Mouse (Mus musculus): ENCODE results near the gene Eno1. TPM values are rescaled to one million over a fixed set of nuclear protein-coding genes. Genes with fewer than 3 reads are reported as not detected.
A peak's percentile ranks its signal among the peaks of the same experiment; 100 is the strongest.

Eno1 gene
- polyA plus RNA-seq, 1 experiment, result 96.4 TPM

DNA sequence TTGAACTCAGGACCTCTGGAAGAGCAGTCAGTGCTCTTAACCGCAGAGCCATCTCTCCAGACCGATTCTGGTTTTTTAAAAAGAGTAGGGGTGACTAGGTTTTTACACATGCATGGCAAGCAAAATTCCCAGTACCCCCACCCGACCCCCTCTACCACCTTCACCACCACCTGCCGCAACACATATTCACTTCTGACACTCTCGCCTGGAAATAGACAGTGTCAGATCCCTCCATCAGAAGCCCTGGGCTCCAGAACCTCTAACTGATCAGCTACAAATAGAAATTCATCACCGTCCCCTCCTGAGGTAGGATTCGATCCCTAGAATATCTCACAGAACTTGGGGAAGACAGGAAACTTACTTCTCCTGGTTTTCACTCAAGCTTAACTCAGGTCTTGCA, 23.1 kb downstream of the Eno1 start:
- TF ChIP-seq CTCF (IDR thresholded peaks at IDR 0.05; ENCODE audit: control insufficient read depth, insufficient read depth, low read length) (no peak), POLR2A (IDR thresholded peaks at IDR 0.05; ENCODE audit: borderline replicate concordance, control insufficient read depth, low read depth, low read length) (no peak)
- Histone ChIP-seq H3K4me3 (replicated peaks; ENCODE audit: control insufficient read depth, low read depth, low read length) (no peak overlapping the region), H3K27ac (ENCODE audit: control insufficient read depth, insufficient read depth, low read depth, low read length, poor library complexity) (no peak overlapping the region), H3K4me1 (ENCODE audit: control insufficient read depth, insufficient read depth, low read length) (no peaks in the 10 kb centered on the region)
- WGBS, result 86% methylated on average over 7 of the region's 7 CpGs

- Histone ChIP-seq H3K4me3 (replicated peaks; ENCODE audit: control insufficient read depth, low read depth, low read length) (no peak overlapping the region), H3K4me1 (ENCODE audit: control insufficient read depth, insufficient read depth, low read length) (no peaks in the 10 kb centered on the region), H3K27ac (ENCODE audit: control insufficient read depth, insufficient read depth, low read depth, low read length, poor library complexity) (no peak overlapping the region)
- TF ChIP-seq POLR2A (IDR thresholded peaks at IDR 0.05; ENCODE audit: borderline replicate concordance, control insufficient read depth, low read depth, low read length), result no peak
- TF ChIP-seq CTCF (IDR thresholded peaks at IDR 0.05; ENCODE audit: control insufficient read depth, insufficient read depth, low read length), result no peak
- 85% methylated on average over 7 of the region's 7 CpGs for WGBS
Observed at GRCm38 (mm10) chr4:150260111-150260510, 23.6 kb downstream of the Eno1 start.

DNA sequence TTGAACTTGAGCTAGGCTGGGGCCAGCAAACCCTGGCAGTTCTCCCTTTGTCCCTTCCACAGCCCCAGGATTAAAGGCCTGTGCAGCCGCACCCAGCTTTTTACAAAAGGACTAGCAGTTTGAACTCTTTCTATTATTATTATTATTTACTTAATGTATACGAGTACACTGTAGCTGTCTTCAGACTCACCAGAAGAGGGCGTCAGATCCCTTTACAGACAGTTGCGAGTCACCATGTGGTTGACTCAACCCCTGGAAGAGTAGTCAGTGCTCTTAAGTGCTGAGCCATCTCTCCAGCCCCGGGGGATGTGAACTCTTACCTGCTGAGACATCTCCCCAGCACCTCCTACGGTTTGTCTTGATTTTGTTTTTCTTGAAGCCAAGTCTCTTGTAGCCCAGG, 24.2 kb downstream of the Eno1 start:
- Histone ChIP-seq H3K4me1 (ENCODE audit: control insufficient read depth, insufficient read depth, low read length) (no peaks in the 10 kb centered on the region), H3K27ac (ENCODE audit: control insufficient read depth, insufficient read depth, low read depth, low read length, poor library complexity) (no peak overlapping the region), H3K4me3 (replicated peaks; ENCODE audit: control insufficient read depth, low read depth, low read length) (no peak overlapping the region)
- WGBS, result 28% methylated on average over 6 of the region's 6 CpGs
- TF ChIP-seq POLR2A (IDR thresholded peaks at IDR 0.05; ENCODE audit: borderline replicate concordance, control insufficient read depth, low read depth, low read length) (no peak), CTCF (IDR thresholded peaks at IDR 0.05; ENCODE audit: control insufficient read depth, insufficient read depth, low read length) (no peak)

DNA sequence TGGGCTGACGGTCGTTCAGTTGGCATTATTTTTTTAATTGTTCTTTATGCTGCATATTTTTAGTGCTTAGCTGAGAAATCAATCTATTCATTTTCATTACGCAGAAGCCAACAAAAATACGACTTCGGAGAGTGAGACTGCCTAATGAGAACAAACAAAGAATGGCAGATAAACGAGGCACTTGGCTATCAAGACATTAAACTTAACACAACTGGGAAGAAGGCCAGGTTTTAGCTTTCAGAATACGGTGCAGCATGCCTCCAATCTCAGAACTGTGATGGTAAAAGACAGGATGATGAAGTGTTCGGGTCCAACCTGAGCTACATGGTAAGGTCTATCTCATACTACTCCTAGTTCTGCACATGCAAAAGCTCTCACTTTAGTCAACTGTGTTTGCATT, 25.8 kb downstream of the Eno1 start:
- 77% methylated on average over 8 of the region's 8 CpGs for WGBS

DNA sequence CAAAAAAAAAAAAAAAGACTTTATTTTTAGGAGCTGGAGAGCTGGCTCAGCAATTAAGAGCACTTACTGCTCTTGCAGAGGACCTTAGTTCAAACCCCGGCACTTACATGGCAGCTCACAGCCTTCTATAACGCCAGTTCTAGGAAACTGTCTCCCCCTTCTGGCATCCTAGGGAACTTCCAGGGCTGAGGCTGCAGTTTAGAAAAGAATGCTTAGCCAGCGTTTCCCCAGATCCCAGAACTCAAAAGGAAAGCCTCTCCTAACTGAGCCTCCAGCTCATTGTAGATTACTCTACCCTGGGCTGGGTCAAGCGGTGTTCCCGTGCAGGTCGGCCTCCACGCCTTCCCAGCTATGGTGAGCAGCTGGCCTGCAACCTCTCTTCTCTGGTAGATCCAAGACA, 28.4 kb downstream of the Eno1 start:
- peak; percentile 30; the same call in 1 of the 2 replicates for TF ChIP-seq CTCF (IDR thresholded peaks at IDR 0.05; ENCODE audit: control insufficient read depth, insufficient read depth, low read length)
- no peak for TF ChIP-seq POLR2A (IDR thresholded peaks at IDR 0.05; ENCODE audit: borderline replicate concordance, control insufficient read depth, low read depth, low read length)
- WGBS, result 63% methylated on average over 7 of the region's 7 CpGs
- no peak overlapping the region for H3K4me3 ChIP-seq (replicated peaks; ENCODE audit: control insufficient read depth, low read depth, low read length)
- H3K27ac ChIP-seq (ENCODE audit: control insufficient read depth, insufficient read depth, low read depth, low read length, poor library complexity), result no peak overlapping the region
- peaks cover 1% of the 10 kb centered on the region for H3K4me1 ChIP-seq (ENCODE audit: control insufficient read depth, insufficient read depth, low read length)

More for the DNA sequence above, 25.8 kb downstream of the Eno1 start:
- no peak overlapping the region for H3K27ac ChIP-seq (ENCODE audit: control insufficient read depth, insufficient read depth, low read depth, low read length, poor library complexity)
- no peak overlapping the region for H3K4me3 ChIP-seq (replicated peaks; ENCODE audit: control insufficient read depth, low read depth, low read length)
- TF ChIP-seq CTCF (IDR thresholded peaks at IDR 0.05; ENCODE audit: control insufficient read depth, insufficient read depth, low read length) (no peak), POLR2A (IDR thresholded peaks at IDR 0.05; ENCODE audit: borderline replicate concordance, control insufficient read depth, low read depth, low read length) (no peak)
- no peaks in the 10 kb centered on the region; the same call in 1 of the 2 replicates for H3K4me1 ChIP-seq (ENCODE audit: control insufficient read depth, insufficient read depth, low read length)

DNA sequence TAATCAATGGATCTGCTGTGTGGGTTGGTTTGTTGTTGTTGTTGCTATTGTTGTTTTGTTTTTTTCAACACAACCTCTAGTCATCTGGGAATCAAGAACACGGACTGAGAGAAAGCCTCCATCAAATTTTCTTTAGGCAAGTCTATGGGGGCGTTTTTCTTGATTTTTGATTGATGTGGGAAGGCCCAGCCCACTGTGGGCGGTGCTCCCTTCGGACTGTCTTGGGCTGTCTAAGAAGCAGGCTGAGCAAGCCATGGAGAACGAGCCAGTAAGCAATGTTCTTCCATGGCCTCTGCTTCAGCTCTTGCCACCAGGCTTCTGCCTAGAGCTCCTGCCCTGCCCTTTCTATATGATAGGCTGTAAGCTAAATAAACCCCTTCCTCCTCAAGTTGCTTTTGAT, 28.9 kb downstream of the Eno1 start:
- TF ChIP-seq POLR2A (IDR thresholded peaks at IDR 0.05; ENCODE audit: borderline replicate concordance, control insufficient read depth, low read depth, low read length) (no peak), CTCF (IDR thresholded peaks at IDR 0.05; ENCODE audit: control insufficient read depth, insufficient read depth, low read length) (no peak)
- WGBS, result 56% methylated on average over 5 of the region's 5 CpGs
- no peak overlapping the region for H3K4me3 ChIP-seq (replicated peaks; ENCODE audit: control insufficient read depth, low read depth, low read length)
- peaks cover 1% of the 10 kb centered on the region for H3K4me1 ChIP-seq (ENCODE audit: control insufficient read depth, insufficient read depth, low read length)
- H3K27ac ChIP-seq (ENCODE audit: control insufficient read depth, insufficient read depth, low read depth, low read length, poor library complexity), result no peak overlapping the region

DNA sequence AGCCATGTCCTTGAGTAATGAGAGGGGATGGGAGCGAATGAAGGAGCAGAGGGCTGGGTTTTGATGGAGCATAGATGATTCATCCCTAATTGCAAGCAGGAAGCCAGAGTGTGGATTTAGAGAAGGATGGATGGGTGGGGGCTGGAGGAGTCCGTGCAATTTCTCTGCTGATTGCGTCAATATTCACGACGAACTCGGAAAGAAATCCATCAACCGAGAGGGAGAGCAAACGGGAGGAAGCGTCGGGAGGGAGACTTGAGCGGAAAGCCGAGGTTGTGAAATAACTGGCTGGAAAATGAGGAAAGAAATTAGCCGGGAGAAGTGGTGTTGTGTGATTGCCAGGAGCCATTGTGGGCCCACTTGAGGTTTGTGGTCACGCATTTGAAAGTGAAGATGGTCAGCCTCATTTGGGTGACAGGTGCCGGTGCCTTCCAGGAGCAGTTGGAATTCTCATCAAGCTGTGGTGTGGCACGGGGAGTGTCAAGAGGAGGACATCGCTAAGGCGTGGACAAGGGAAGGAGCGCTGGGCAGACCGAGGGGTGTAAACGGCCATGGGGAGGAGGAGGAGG, 30.2 kb downstream of the Eno1 start:
- H3K4me1 ChIP-seq (ENCODE audit: control insufficient read depth, insufficient read depth, low read length), result peaks cover 1% of the 10 kb centered on the region
- WGBS, result 42% methylated on average over 21 of the region's 21 CpGs
- no peak for TF ChIP-seq CTCF (IDR thresholded peaks at IDR 0.05; ENCODE audit: control insufficient read depth, insufficient read depth, low read length)
- no peak for TF ChIP-seq POLR2A (IDR thresholded peaks at IDR 0.05; ENCODE audit: borderline replicate concordance, control insufficient read depth, low read depth, low read length)
- no peak overlapping the region for H3K27ac ChIP-seq (ENCODE audit: control insufficient read depth, insufficient read depth, low read depth, low read length, poor library complexity)
- H3K4me3 ChIP-seq (replicated peaks; ENCODE audit: control insufficient read depth, low read depth, low read length), result no peak overlapping the region

- 59% methylated on average over 33 of the region's 33 CpGs for WGBS
- Histone ChIP-seq H3K4me3 (replicated peaks; ENCODE audit: control insufficient read depth, low read depth, low read length) (no peak overlapping the region), H3K27ac (ENCODE audit: control insufficient read depth, insufficient read depth, low read depth, low read length, poor library complexity) (no peak overlapping the region), H3K4me1 (ENCODE audit: control insufficient read depth, insufficient read depth, low read length) (peaks cover 3% of the 10 kb centered on the region)
- no peak for TF ChIP-seq POLR2A (IDR thresholded peaks at IDR 0.05; ENCODE audit: borderline replicate concordance, control insufficient read depth, low read depth, low read length)
- TF ChIP-seq CTCF (IDR thresholded peaks at IDR 0.05; ENCODE audit: control insufficient read depth, insufficient read depth, low read length), result no peak
Observed at GRCm38 (mm10) chr4:150268674-150269653, 32.4 kb downstream of the Eno1 start.

Measured in bone marrow, adult 2 months (tissue).